Mouse (Mus musculus): ENCODE measurements around the gene Zfp74. TPM values are rescaled to one million over a fixed set of nuclear protein-coding genes. Genes with fewer than 3 reads are reported as not detected.

Zfp74 gene
- 7.2 and 10.9 TPM in 2 replicates for total RNA-seq (2017)

GRCm38 (mm10) chr7:29953513-29954401 lies at the start of gene Zfp74:
Zfp74 (minus strand) TSS chr7:29954089.
- ATAC-seq (ENCODE audit: extremely low read depth, insufficient number of reproducible peaks, low FRiP score, poor library complexity, severe bottlenecking) = peak; percentile 69

GRCm38 (mm10) chr7:30000601-30001000 lies 46.7 kb upstream of the Zfp74 start:
- no peak for ATAC-seq (ENCODE audit: extremely low read depth, insufficient number of reproducible peaks, low FRiP score, poor library complexity, severe bottlenecking)

GRCm38 (mm10) chr7:29995134-29995533 lies 41.2 kb upstream of the Zfp74 start:
- no peak for ATAC-seq (ENCODE audit: extremely low read depth, insufficient number of reproducible peaks, low FRiP score, poor library complexity, severe bottlenecking)

- ATAC-seq (ENCODE audit: extremely low read depth, insufficient number of reproducible peaks, low FRiP score, poor library complexity, severe bottlenecking) = no peak
These were observed 39.5 kb upstream of the Zfp74 start for GRCm38 (mm10) chr7:29993340-29993739.

- no peak for ATAC-seq (ENCODE audit: extremely low read depth, insufficient number of reproducible peaks, low FRiP score, poor library complexity, severe bottlenecking)
These were observed 38.8 kb upstream of the Zfp74 start for GRCm38 (mm10) chr7:29992698-29993097.

- ATAC-seq (ENCODE audit: extremely low read depth, insufficient number of reproducible peaks, low FRiP score, poor library complexity, severe bottlenecking) = no peak
These were observed 35.1 kb upstream of the Zfp74 start for GRCm38 (mm10) chr7:29989031-29989430.

GRCm38 (mm10) chr7:29987551-29987950 lies 33.7 kb upstream of the Zfp74 start:
- ATAC-seq (ENCODE audit: extremely low read depth, insufficient number of reproducible peaks, low FRiP score, poor library complexity, severe bottlenecking) = no peak

GRCm38 (mm10) chr7:29986101-29986500 lies 32.2 kb upstream of the Zfp74 start:
- ATAC-seq (ENCODE audit: extremely low read depth, insufficient number of reproducible peaks, low FRiP score, poor library complexity, severe bottlenecking) = no peak

GRCm38 (mm10) chr7:29983690-29984380 lies 29.9 kb upstream of the Zfp74 start, which contains the start of gene Zfp568:
Zfp568 (plus strand) TSS chr7:29983955.
- ATAC-seq (ENCODE audit: extremely low read depth, insufficient number of reproducible peaks, low FRiP score, poor library complexity, severe bottlenecking) = peak; percentile 92

- ATAC-seq (ENCODE audit: extremely low read depth, insufficient number of reproducible peaks, low FRiP score, poor library complexity, severe bottlenecking) = no peak
These were observed 29.4 kb upstream of the Zfp74 start for GRCm38 (mm10) chr7:29983340-29983689.

GRCm38 (mm10) chr7:29982931-29983330 lies 29.0 kb upstream of the Zfp74 start:
- no peak for ATAC-seq (ENCODE audit: extremely low read depth, insufficient number of reproducible peaks, low FRiP score, poor library complexity, severe bottlenecking)

GRCm38 (mm10) chr7:29982341-29982740 lies 28.5 kb upstream of the Zfp74 start:
- ATAC-seq (ENCODE audit: extremely low read depth, insufficient number of reproducible peaks, low FRiP score, poor library complexity, severe bottlenecking) = no peak

GRCm38 (mm10) chr7:29981860-29982259 lies 28.0 kb upstream of the Zfp74 start:
- ATAC-seq (ENCODE audit: extremely low read depth, insufficient number of reproducible peaks, low FRiP score, poor library complexity, severe bottlenecking) = no peak

GRCm38 (mm10) chr7:29981455-29981854 lies 27.6 kb upstream of the Zfp74 start:
- no peak for ATAC-seq (ENCODE audit: extremely low read depth, insufficient number of reproducible peaks, low FRiP score, poor library complexity, severe bottlenecking)

- no peak for ATAC-seq (ENCODE audit: extremely low read depth, insufficient number of reproducible peaks, low FRiP score, poor library complexity, severe bottlenecking)
These were observed 26.9 kb upstream of the Zfp74 start for GRCm38 (mm10) chr7:29980761-29981160.

- ATAC-seq (ENCODE audit: extremely low read depth, insufficient number of reproducible peaks, low FRiP score, poor library complexity, severe bottlenecking) = no peak
These were observed 16.8 kb upstream of the Zfp74 start for GRCm38 (mm10) chr7:29970686-29971085.

- ATAC-seq (ENCODE audit: extremely low read depth, insufficient number of reproducible peaks, low FRiP score, poor library complexity, severe bottlenecking) = peak; percentile 51; the same call in 1 of the 2 replicates
These were observed 11.4 kb upstream of the Zfp74 start for GRCm38 (mm10) chr7:29965115-29965810.

- ATAC-seq (ENCODE audit: extremely low read depth, insufficient number of reproducible peaks, low FRiP score, poor library complexity, severe bottlenecking) = no peak
These were observed 5.1 kb upstream of the Zfp74 start for GRCm38 (mm10) chr7:29959004-29959403.

GRCm38 (mm10) chr7:29958125-29958724 lies 4.3 kb upstream of the Zfp74 start:
- ATAC-seq (ENCODE audit: extremely low read depth, insufficient number of reproducible peaks, low FRiP score, poor library complexity, severe bottlenecking) = no peak
